Mouse (Mus musculus) urinary bladder, postnatal 4 days (tissue): ENCODE measurements at regions not wholly inside any gene's neighbourhood (a gene's known extent, or its start where the extent isn't known, plus 50 kb on each side); places are given as distances from the start of the nearest gene placed in this dataset.

Experiments
- DNase-seq, 2 experiments: peaks; one replicate each; pipeline ENCODE4 v3.0.0; 2021 to 2022; ENCODE audit warnings: low spot score in 2 of 2

DNA sequence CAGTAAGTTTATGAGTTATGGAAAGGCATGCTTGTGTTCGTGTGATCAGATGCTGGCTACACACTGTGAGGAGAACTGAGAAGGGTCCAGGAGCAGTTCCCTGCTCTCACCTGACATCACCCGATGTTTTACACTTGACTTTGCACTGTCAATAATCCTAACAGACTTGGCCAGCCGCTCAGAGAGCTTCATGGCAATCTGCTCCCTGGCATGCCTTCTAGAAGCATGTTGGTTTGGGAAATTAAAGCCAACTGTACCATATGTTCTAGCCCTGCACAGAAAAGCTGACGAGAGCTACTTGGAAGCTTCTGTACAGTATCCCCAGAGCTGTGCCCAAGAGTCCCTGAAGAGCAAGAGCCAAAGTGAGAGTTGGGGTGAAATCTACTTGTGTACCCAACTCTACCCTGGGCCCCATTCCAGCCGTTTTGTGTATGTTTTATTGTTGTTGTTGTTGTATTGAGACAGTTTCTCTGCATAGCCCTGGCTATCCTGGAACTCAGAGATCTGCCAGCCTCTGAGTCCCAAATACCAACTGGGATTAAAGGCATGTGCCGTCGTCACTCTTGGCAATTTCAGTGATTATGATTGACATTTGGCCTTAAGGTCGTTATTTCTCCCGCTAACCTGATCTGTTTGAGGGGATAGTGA lies 56.5 kb upstream of the Cnksr3 start:
- no peak for DNase-seq

DNA sequence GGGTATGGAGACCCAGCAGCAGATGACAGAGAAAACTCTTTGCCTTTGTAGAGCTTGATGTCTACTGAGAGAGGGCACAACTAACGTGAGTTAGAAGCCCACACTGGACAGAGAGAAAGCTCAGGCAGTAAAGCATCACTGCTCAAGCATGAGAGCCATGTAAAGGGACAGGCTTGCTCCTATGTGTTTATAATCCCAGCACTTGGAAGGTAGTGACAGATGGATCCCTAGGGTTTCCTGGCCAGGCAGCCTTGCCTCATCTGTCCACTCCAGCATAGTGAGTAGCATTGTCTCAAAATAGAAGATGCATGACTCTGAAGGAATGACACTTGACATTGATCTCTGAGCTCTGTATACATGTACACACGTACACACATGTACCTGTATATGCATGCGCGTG lies 55.9 kb upstream of the Cnksr3 start:
- DNase-seq, result no peak

DNA sequence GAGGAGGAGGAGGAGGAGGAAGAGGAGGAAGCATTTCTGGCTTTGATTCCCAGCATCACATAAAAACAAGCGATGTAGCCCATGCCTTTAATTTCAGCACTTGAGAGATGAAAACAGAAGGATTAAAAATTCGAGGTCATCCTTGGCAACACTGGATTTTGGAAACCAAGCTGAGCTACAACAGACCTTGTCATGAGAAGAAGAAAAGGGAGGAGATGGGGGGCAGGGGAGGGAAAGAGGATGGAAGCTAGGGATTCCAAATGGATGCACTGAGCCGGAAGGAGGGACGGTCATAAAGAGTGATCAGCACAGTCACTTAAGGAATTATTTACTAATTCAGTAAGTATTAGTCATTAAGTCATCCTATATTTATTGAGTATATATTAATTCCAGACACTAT lies 55.1 kb upstream of the Cnksr3 start:
- DNase-seq, result no peak

DNA sequence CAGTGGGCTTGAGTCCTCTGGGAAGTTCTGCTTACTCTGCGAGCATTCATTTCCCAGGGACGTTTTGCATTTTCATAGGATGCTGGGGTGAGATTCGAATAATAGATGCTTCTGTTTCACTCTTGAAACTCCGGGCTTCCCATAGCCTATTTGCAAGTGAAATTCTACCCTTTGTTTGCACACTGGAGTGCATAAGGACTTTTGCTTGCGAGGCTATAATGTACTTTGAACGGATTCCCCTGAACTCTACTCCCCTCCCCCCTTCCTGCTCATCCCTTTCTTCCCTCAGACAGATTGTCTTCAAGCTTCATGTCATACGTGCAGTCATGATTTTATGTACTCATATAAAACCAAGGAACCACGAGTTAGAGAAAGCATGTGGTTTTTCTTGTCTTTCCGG lies 53.4 kb upstream of the Cnksr3 start:
- no peak for DNase-seq

DNA sequence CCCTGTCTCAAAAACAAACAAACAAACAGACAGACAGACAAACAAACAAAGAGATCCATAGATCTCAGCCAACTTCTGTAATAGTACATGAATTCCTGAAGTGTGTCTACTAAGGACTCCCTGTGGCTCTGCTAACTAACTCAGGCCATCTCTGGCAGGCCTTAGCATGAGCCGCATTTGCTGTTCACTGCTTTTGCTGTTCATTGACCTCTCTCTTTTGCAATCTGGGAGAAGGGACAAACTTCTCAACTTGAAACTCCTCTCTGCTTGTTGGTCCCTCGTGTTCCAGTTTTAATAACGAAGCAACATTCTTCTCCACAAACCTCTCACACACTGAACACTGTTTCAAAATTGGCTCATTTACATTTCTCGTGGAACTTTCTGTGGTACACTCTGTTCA lies 52.7 kb upstream of the Cnksr3 start:
- no peak for DNase-seq
